Mouse (Mus musculus): ENCODE measurements around the gene Rps27rt. TPM values are rescaled to one million over a fixed set of nuclear protein-coding genes. Genes with fewer than 3 reads are reported as not detected.

Rps27rt gene
- total and polyA plus RNA-seq, 2 experiments: 7.2 to 12.2 TPM

DNA sequence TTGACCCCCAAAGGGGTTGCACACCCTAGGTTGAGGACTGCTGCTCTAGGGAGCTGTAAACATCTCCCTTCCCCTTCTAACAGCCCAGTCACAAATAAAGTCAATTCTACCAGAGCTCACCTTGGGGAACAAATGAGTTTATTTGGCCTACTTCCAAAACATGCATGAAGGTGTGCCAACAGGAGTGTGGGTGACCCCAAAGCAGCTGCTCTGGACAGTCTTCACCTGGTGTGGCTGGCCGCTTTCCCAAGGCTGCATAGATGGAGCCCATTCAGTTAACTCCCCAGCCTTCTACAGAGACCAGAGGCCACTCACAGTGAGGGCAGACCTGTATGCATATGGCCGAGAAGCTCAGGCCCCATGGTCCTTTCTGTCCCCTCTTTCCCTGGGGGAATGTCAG lies 38.9 kb upstream of the Rps27rt start:
- no peak for TF ChIP-seq CTCF (IDR thresholded peaks at IDR 0.05; ENCODE audit: low read depth, low read length)
- TF ChIP-seq POLR2A (IDR thresholded peaks at IDR 0.05; ENCODE audit: extremely low read depth, insufficient read depth, low read length): no peak
- H3K9ac ChIP-seq (ENCODE audit: low read depth, low read length): no peak overlapping the region
- no peaks in the 10 kb centered on the region for H3K36me3 ChIP-seq (ENCODE audit: control insufficient read depth, insufficient read depth, low read length)
- no peak overlapping the region for H3K4me3 ChIP-seq (ENCODE audit: insufficient read depth, low read depth, low read length)
- H3K27me3 ChIP-seq (ENCODE audit: control insufficient read depth, insufficient read depth, low read length): no peaks in the 10 kb centered on the region
- WGBS: 86% methylated on average over 2 of the region's 2 CpGs
- no peak for DNase-seq (ENCODE audit: extremely low read depth, low read depth, low spot score)
- no peak overlapping the region for H3K27ac ChIP-seq (replicated peaks; ENCODE audit: insufficient read depth, low read depth, low read length)
- no peaks in the 10 kb centered on the region for H3K4me1 ChIP-seq (ENCODE audit: control insufficient read depth, insufficient read depth, low read length)
- no peaks in the 10 kb centered on the region for H3K79me2 ChIP-seq (ENCODE audit: control insufficient read depth, insufficient read depth, low read length)

DNA sequence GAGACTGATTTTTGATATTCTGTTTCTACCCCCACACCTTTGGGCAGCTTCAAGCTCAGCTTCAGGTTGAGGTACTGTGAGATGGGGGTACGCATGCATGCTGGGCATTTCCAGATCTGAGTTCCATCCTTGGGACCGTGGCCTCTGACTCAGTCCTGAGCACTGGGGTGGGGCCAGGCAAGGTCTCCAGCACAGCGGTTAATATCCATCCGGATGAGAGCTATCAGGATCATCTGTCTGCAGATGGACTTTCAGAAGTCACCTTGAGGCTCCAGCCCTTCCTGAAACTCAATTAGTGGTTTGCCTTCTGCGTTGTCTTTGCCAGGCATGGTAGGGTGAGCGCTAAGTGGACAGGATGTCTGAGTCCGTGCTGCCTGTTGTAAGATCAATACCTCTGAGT lies 37.6 kb upstream of the Rps27rt start:
- H3K79me2 ChIP-seq (ENCODE audit: control insufficient read depth, insufficient read depth, low read length): no peaks in the 10 kb centered on the region
- DNase-seq (ENCODE audit: extremely low read depth, low read depth, low spot score): no peak
- H3K9ac ChIP-seq (ENCODE audit: low read depth, low read length): no peak overlapping the region
- no peaks in the 10 kb centered on the region for H3K36me3 ChIP-seq (ENCODE audit: control insufficient read depth, insufficient read depth, low read length)
- no peaks in the 10 kb centered on the region for H3K27me3 ChIP-seq (ENCODE audit: control insufficient read depth, insufficient read depth, low read length)
- TF ChIP-seq CTCF (IDR thresholded peaks at IDR 0.05; ENCODE audit: low read depth, low read length): no peak
- TF ChIP-seq POLR2A (IDR thresholded peaks at IDR 0.05; ENCODE audit: extremely low read depth, insufficient read depth, low read length): no peak
- 81% methylated on average over 7 of the region's 7 CpGs for WGBS
- no peak overlapping the region for H3K27ac ChIP-seq (replicated peaks; ENCODE audit: insufficient read depth, low read depth, low read length)
- H3K4me3 ChIP-seq (ENCODE audit: insufficient read depth, low read depth, low read length): no peak overlapping the region
- no peaks in the 10 kb centered on the region for H3K4me1 ChIP-seq (ENCODE audit: control insufficient read depth, insufficient read depth, low read length)

GRCm38 (mm10) chr9:115012367-115012766 lies 29.8 kb upstream of the Rps27rt start:
- H3K36me3 ChIP-seq (ENCODE audit: control insufficient read depth, insufficient read depth, low read length): no peaks in the 10 kb centered on the region
- TF ChIP-seq POLR2A (IDR thresholded peaks at IDR 0.05; ENCODE audit: extremely low read depth, insufficient read depth, low read length) (no peak), CTCF (IDR thresholded peaks at IDR 0.05; ENCODE audit: low read depth, low read length) (no peak)
- WGBS: 56% methylated on average over 12 of the region's 12 CpGs
- H3K4me1 ChIP-seq (ENCODE audit: control insufficient read depth, insufficient read depth, low read length): no peaks in the 10 kb centered on the region
- no peak overlapping the region for H3K4me3 ChIP-seq (ENCODE audit: insufficient read depth, low read depth, low read length)
- no peaks in the 10 kb centered on the region for H3K79me2 ChIP-seq (ENCODE audit: control insufficient read depth, insufficient read depth, low read length)
- no peak for DNase-seq (ENCODE audit: extremely low read depth, low read depth, low spot score)
- no peak overlapping the region for H3K9ac ChIP-seq (ENCODE audit: low read depth, low read length)
- no peaks in the 10 kb centered on the region for H3K27me3 ChIP-seq (ENCODE audit: control insufficient read depth, insufficient read depth, low read length)
- no peak overlapping the region for H3K27ac ChIP-seq (replicated peaks; ENCODE audit: insufficient read depth, low read depth, low read length)

DNA sequence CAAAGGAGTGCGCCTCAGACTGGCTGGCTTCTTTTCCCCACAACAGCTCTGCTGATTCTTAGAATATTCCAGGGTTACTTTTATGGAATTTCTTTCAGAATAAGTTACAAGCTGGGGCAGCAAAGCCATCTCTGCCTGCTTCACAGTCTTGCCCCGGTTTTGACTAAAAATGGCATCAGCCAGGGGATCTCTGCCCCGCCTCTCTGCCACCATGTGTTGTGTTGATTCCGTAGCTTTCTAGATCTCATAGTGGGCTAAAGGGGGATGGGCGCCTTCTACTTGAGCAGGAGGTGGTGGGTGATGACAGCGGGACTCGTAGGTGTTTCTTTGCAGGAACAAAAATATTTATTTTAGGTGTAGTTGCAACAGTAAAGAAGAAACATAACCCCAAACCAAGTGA lies 25.7 kb upstream of the Rps27rt start:
- no peak for TF ChIP-seq POLR2A (IDR thresholded peaks at IDR 0.05; ENCODE audit: extremely low read depth, insufficient read depth, low read length)
- TF ChIP-seq CTCF (IDR thresholded peaks at IDR 0.05; ENCODE audit: low read depth, low read length): no peak
- DNase-seq (ENCODE audit: extremely low read depth, low read depth, low spot score): no peak
- WGBS: 90% methylated on average over 7 of the region's 7 CpGs
- no peaks in the 10 kb centered on the region for H3K36me3 ChIP-seq (ENCODE audit: control insufficient read depth, insufficient read depth, low read length)
- no peak overlapping the region for H3K27ac ChIP-seq (replicated peaks; ENCODE audit: insufficient read depth, low read depth, low read length)
- no peaks in the 10 kb centered on the region for H3K79me2 ChIP-seq (ENCODE audit: control insufficient read depth, insufficient read depth, low read length)
- no peak overlapping the region for H3K9ac ChIP-seq (ENCODE audit: low read depth, low read length)
- no peaks in the 10 kb centered on the region for H3K27me3 ChIP-seq (ENCODE audit: control insufficient read depth, insufficient read depth, low read length)
- H3K4me3 ChIP-seq (ENCODE audit: insufficient read depth, low read depth, low read length): no peak overlapping the region
- H3K4me1 ChIP-seq (ENCODE audit: control insufficient read depth, insufficient read depth, low read length): no peaks in the 10 kb centered on the region

DNA sequence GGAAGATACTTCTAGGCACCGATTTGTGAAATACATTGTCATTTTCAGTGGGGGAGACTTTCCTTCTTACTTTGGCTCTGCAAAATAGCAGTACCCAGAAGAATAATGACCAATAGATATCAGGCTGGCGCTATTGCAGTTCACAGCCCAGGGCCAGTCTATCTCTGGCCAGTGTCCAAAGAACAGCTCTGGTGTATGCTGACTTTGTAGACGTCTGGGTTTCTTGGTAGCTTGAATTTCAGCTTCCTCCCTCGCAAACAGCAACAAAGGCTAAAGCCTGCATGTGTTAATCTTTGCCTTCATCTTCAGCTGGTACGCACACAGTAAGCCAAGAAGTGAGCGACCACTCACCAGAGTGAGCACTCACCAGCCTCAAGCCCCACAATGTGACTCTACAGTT lies 25.2 kb upstream of the Rps27rt start:
- Histone ChIP-seq H3K36me3 (ENCODE audit: control insufficient read depth, insufficient read depth, low read length) (no peaks in the 10 kb centered on the region), H3K9ac (ENCODE audit: low read depth, low read length) (no peak overlapping the region), H3K4me3 (ENCODE audit: insufficient read depth, low read depth, low read length) (no peak overlapping the region), H3K4me1 (ENCODE audit: control insufficient read depth, insufficient read depth, low read length) (no peaks in the 10 kb centered on the region), H3K79me2 (ENCODE audit: control insufficient read depth, insufficient read depth, low read length) (no peaks in the 10 kb centered on the region), H3K27ac (replicated peaks; ENCODE audit: insufficient read depth, low read depth, low read length) (no peak overlapping the region), H3K27me3 (ENCODE audit: control insufficient read depth, insufficient read depth, low read length) (no peaks in the 10 kb centered on the region)
- DNase-seq (ENCODE audit: extremely low read depth, low read depth, low spot score): no peak
- no peak for TF ChIP-seq POLR2A (IDR thresholded peaks at IDR 0.05; ENCODE audit: extremely low read depth, insufficient read depth, low read length)
- 67% methylated on average over 6 of the region's 6 CpGs for WGBS

GRCm38 (mm10) chr9:115005446-115005845 lies 22.9 kb upstream of the Rps27rt start:
- H3K9ac ChIP-seq (ENCODE audit: low read depth, low read length): no peak overlapping the region
- no peaks in the 10 kb centered on the region for H3K4me1 ChIP-seq (ENCODE audit: control insufficient read depth, insufficient read depth, low read length)
- no peak overlapping the region for H3K27ac ChIP-seq (replicated peaks; ENCODE audit: insufficient read depth, low read depth, low read length)
- 87% methylated on average over 10 of the region's 10 CpGs for WGBS
- no peak overlapping the region for H3K4me3 ChIP-seq (ENCODE audit: insufficient read depth, low read depth, low read length)
- H3K27me3 ChIP-seq (ENCODE audit: control insufficient read depth, insufficient read depth, low read length): no peaks in the 10 kb centered on the region
- H3K79me2 ChIP-seq (ENCODE audit: control insufficient read depth, insufficient read depth, low read length): no peaks in the 10 kb centered on the region
- H3K36me3 ChIP-seq (ENCODE audit: control insufficient read depth, insufficient read depth, low read length): no peaks in the 10 kb centered on the region
- TF ChIP-seq CTCF (IDR thresholded peaks at IDR 0.05; ENCODE audit: low read depth, low read length) (no peak), POLR2A (IDR thresholded peaks at IDR 0.05; ENCODE audit: extremely low read depth, insufficient read depth, low read length) (no peak)
- DNase-seq (ENCODE audit: extremely low read depth, low read depth, low spot score): no peak
